Mouse (Mus musculus) heart, embryonic 13.5 days (tissue): ENCODE measurements around the gene Ajap1. TPM values are rescaled to one million over a fixed set of nuclear protein-coding genes. Genes with fewer than 3 reads are reported as not detected.

Experiments used
- ATAC-seq: fragments of 200-750 bp; cut with Nextera tagmentation; 2 replicates; pipeline ENCODE4 v1.8.0; 2017; ENCODE audit warnings: moderate TSS enrichment; ENCODE audit not compliant: insufficient number of reproducible peaks, low FRiP score, low TSS enrichment; ENCODE audit errors: extremely low read depth
- H3K27ac ChIP-seq: fragments of 300-500 bp; sonication (generic); replicated peaks from 2 replicates; pipeline ENCODE4 v1.5.1; 2015; ENCODE audit warnings: moderate library complexity, mild to moderate bottlenecking, inconsistent platforms
- H3K27me3 ChIP-seq: fragments of 300-500 bp; sonication (generic); replicated peaks from 2 replicates; pipeline ENCODE4 v1.6.1; 2015; ENCODE audit warnings: mild to moderate bottlenecking, inconsistent platforms
- H3K36me3 ChIP-seq: fragments of 300-500 bp; sonication (generic); 2 replicates; pipeline ENCODE4 v1.6.1; 2015; ENCODE audit warnings: mild to moderate bottlenecking, inconsistent platforms
- H3K4me1 ChIP-seq: fragments of 300-500 bp; sonication (generic); 2 replicates; pipeline ENCODE4 v1.6.1; 2015; ENCODE audit warnings: inconsistent platforms
- H3K4me2 ChIP-seq: fragments of 300-500 bp; sonication (generic); 2 replicates; pipeline ENCODE4 v1.6.1; 2015; ENCODE audit warnings: inconsistent platforms, mild to moderate bottlenecking, moderate library complexity
- H3K4me3 ChIP-seq: fragments of 300-500 bp; sonication (generic); 2 replicates; pipeline ENCODE4 v1.5.1; 2015; ENCODE audit warnings: moderate library complexity, mild to moderate bottlenecking, inconsistent platforms
- H3K9ac ChIP-seq: fragments of 300-500 bp; sonication (generic); 2 replicates; pipeline ENCODE4 v1.6.1; 2015; ENCODE audit warnings: inconsistent platforms, mild to moderate bottlenecking, moderate library complexity
- H3K9me3 ChIP-seq: fragments of 300-500 bp; sonication (generic); 2 replicates; pipeline ENCODE4 v1.6.1; 2016; ENCODE audit warnings: inconsistent platforms
- WGBS: fragments of 180-500 bp; shearing (Covaris S2); methylation state at CpG from one replicate; pipeline ENCODE4 v1.1.7; 2015; ENCODE audit warnings: mixed read lengths; 5-methylcytosine and 5-hydroxymethylcytosine counted together
- polyA plus RNA-seq: library from polyadenylated mRNA; unstranded; fragments of >200 nt; fragmentation: Nextera tagmentation; extraction: Ambion mirVana; gene quantifications from 2 replicates; pipeline ENCODE4 v1.2.1, GENCODE M21; 2015

Gene Ajap1
- polyA plus RNA-seq, 1 experiment from 2014 or later = 0.11 TPM

GRCm38 (mm10) chr4:153484392-153484791 is 1.8 kb upstream of the Ajap1 start:
- no peak overlapping the region for H3K27ac ChIP-seq
- no peak for ATAC-seq

GRCm38 (mm10) chr4:153481361-153482234 is 1.0 kb downstream of the Ajap1 start:
- Histone ChIP-seq H3K36me3 (no peaks in the 10 kb centered on the region), H3K9ac (peak overlapping the region; percentile 19; the same call in 1 of the 2 replicates), H3K4me3 (peak overlapping the region; percentile 51), H3K9me3 (no peaks in the 10 kb centered on the region), H3K27me3 (peaks cover 100% of the 10 kb centered on the region), H3K4me2 (peak overlapping the region; percentile 72), H3K4me1 (peaks cover 20% of the 10 kb centered on the region), H3K27ac (no peak overlapping the region)
- WGBS = 1% methylated on average over 64 of the region's 71 CpGs
- ATAC-seq = no peak

More at GRCm38 (mm10) chr4:153484392-153484791, 1.8 kb upstream of the Ajap1 start:
- H3K9ac ChIP-seq = no peak overlapping the region
- H3K9me3 ChIP-seq = no peaks in the 10 kb centered on the region
- H3K4me3 ChIP-seq = no peak overlapping the region
- H3K27me3 ChIP-seq = peaks cover 89% of the 10 kb centered on the region
- no peaks in the 10 kb centered on the region for H3K36me3 ChIP-seq
- no peak overlapping the region for H3K4me2 ChIP-seq
- H3K4me1 ChIP-seq = peaks cover 20% of the 10 kb centered on the region
- 4% methylated on average over 7 of the region's 7 CpGs for WGBS

- Histone ChIP-seq H3K9ac (no peak overlapping the region), H3K9me3 (no peaks in the 10 kb centered on the region), H3K4me1 (peaks cover 20% of the 10 kb centered on the region), H3K4me2 (peak overlapping the region; percentile 72), H3K27me3 (peaks cover 100% of the 10 kb centered on the region), H3K27ac (no peak overlapping the region), H3K36me3 (no peaks in the 10 kb centered on the region), H3K4me3 (no peak overlapping the region; the same call in 1 of the 2 replicates)
- ATAC-seq = no peak
- 5% methylated on average over 19 of the region's 19 CpGs for WGBS
Observed at GRCm38 (mm10) chr4:153480551-153481262, 1.9 kb downstream of the Ajap1 start.

GRCm38 (mm10) chr4:153479144-153479543 is 3.5 kb downstream of the Ajap1 start:
- H3K9me3 ChIP-seq = no peaks in the 10 kb centered on the region
- H3K9ac ChIP-seq = no peak overlapping the region
- H3K4me2 ChIP-seq = no peak overlapping the region
- WGBS = 19% methylated on average over 8 of the region's 8 CpGs
- peaks cover 89% of the 10 kb centered on the region for H3K27me3 ChIP-seq
- ATAC-seq = no peak
- no peaks in the 10 kb centered on the region for H3K36me3 ChIP-seq
- no peak overlapping the region for H3K27ac ChIP-seq
- H3K4me1 ChIP-seq = peaks cover 20% of the 10 kb centered on the region
- H3K4me3 ChIP-seq = no peak overlapping the region

- Histone ChIP-seq H3K4me1 (no peaks in the 10 kb centered on the region), H3K9me3 (peaks cover 10% of the 10 kb centered on the region), H3K27ac (no peak overlapping the region), H3K4me3 (no peak overlapping the region), H3K27me3 (peaks cover 34% of the 10 kb centered on the region), H3K9ac (no peak overlapping the region), H3K4me2 (no peak overlapping the region), H3K36me3 (no peaks in the 10 kb centered on the region)
- 62% methylated on average over 4 of the region's 4 CpGs for WGBS
- ATAC-seq = no peak
Observed at GRCm38 (mm10) chr4:153473480-153474252, 8.9 kb downstream of the Ajap1 start.

- ATAC-seq = no peak
- Histone ChIP-seq H3K4me1 (no peaks in the 10 kb centered on the region), H3K36me3 (no peaks in the 10 kb centered on the region), H3K27ac (no peak overlapping the region), H3K9ac (no peak overlapping the region), H3K4me3 (no peak overlapping the region), H3K27me3 (no peaks in the 10 kb centered on the region), H3K4me2 (no peak overlapping the region), H3K9me3 (peaks cover 10% of the 10 kb centered on the region)
- WGBS = 82% methylated on average over 15 of the region's 15 CpGs
Observed at GRCm38 (mm10) chr4:153469712-153470111, 12.9 kb downstream of the Ajap1 start.

GRCm38 (mm10) chr4:153459934-153460333 is 22.7 kb downstream of the Ajap1 start:
- H3K4me2 ChIP-seq = no peak overlapping the region
- H3K27me3 ChIP-seq = 0 out of 2 replicates have a peak, but pooled peaks cover 21% of the 10 kb centered on the region
- 76% methylated on average over 15 of the region's 15 CpGs for WGBS
- no peaks in the 10 kb centered on the region for H3K4me1 ChIP-seq
- no peak overlapping the region for H3K27ac ChIP-seq
- no peaks in the 10 kb centered on the region for H3K9me3 ChIP-seq
- no peak overlapping the region for H3K9ac ChIP-seq
- no peak overlapping the region for H3K4me3 ChIP-seq
- ATAC-seq = no peak
- no peaks in the 10 kb centered on the region for H3K36me3 ChIP-seq

GRCm38 (mm10) chr4:153459503-153459902 is 23.1 kb downstream of the Ajap1 start:
- H3K36me3 ChIP-seq = no peaks in the 10 kb centered on the region
- no peak for ATAC-seq
- 0 out of 2 replicates have a peak, but pooled peaks cover 21% of the 10 kb centered on the region for H3K27me3 ChIP-seq
- no peak overlapping the region for H3K9ac ChIP-seq
- H3K4me1 ChIP-seq = no peaks in the 10 kb centered on the region
- WGBS = 80% methylated on average over 9 of the region's 9 CpGs
- H3K9me3 ChIP-seq = no peaks in the 10 kb centered on the region
- no peak overlapping the region for H3K4me3 ChIP-seq
- H3K27ac ChIP-seq = no peak overlapping the region
- H3K4me2 ChIP-seq = no peak overlapping the region

- ATAC-seq = no peak
- H3K36me3 ChIP-seq = no peaks in the 10 kb centered on the region
- H3K4me2 ChIP-seq = no peak overlapping the region
- no peaks in the 10 kb centered on the region for H3K4me1 ChIP-seq
- H3K9ac ChIP-seq = no peak overlapping the region
- H3K27me3 ChIP-seq = 0 out of 2 replicates have a peak, but pooled peaks cover 21% of the 10 kb centered on the region
- H3K27ac ChIP-seq = no peak overlapping the region
- no peaks in the 10 kb centered on the region for H3K9me3 ChIP-seq
- 85% methylated on average over 15 of the region's 15 CpGs for WGBS
- no peak overlapping the region for H3K4me3 ChIP-seq
Observed at GRCm38 (mm10) chr4:153458821-153459220, 23.8 kb downstream of the Ajap1 start.

GRCm38 (mm10) chr4:153453496-153453895 is 29.1 kb downstream of the Ajap1 start:
- 83% methylated on average over 7 of the region's 7 CpGs for WGBS
- Histone ChIP-seq H3K4me1 (no peaks in the 10 kb centered on the region), H3K9ac (no peak overlapping the region), H3K27ac (no peak overlapping the region), H3K9me3 (no peaks in the 10 kb centered on the region), H3K27me3 (0 out of 2 replicates have a peak, but pooled peaks cover 5% of the 10 kb centered on the region), H3K4me2 (no peak overlapping the region), H3K4me3 (no peak overlapping the region), H3K36me3 (no peaks in the 10 kb centered on the region)
- ATAC-seq = no peak

- peaks cover 3% of the 10 kb centered on the region; the same call in 1 of the 2 replicates for H3K27me3 ChIP-seq
- no peak for ATAC-seq
- H3K4me2 ChIP-seq = no peak overlapping the region
- no peaks in the 10 kb centered on the region for H3K9me3 ChIP-seq
- no peak overlapping the region for H3K4me3 ChIP-seq
- no peak overlapping the region for H3K27ac ChIP-seq
- WGBS = 80% methylated on average over 8 of the region's 8 CpGs
- H3K36me3 ChIP-seq = no peaks in the 10 kb centered on the region
- H3K9ac ChIP-seq = no peak overlapping the region
- H3K4me1 ChIP-seq = no peaks in the 10 kb centered on the region
Observed at GRCm38 (mm10) chr4:153451516-153451915, 31.1 kb downstream of the Ajap1 start.
